Mouse (Mus musculus): ENCODE measurements at regions not wholly inside any gene's neighbourhood (a gene's known extent, or its start where the extent isn't known, plus 50 kb on each side); places are given as distances from the start of the nearest gene placed in this dataset.
A peak's percentile ranks its signal among the peaks of the same experiment; 100 is the strongest.
"Not testable (repeated sequence)": the region's sequence is repeated elsewhere in the genome, so short reads cannot be mapped to it uniquely, and the experiment has no call there.

DNA sequence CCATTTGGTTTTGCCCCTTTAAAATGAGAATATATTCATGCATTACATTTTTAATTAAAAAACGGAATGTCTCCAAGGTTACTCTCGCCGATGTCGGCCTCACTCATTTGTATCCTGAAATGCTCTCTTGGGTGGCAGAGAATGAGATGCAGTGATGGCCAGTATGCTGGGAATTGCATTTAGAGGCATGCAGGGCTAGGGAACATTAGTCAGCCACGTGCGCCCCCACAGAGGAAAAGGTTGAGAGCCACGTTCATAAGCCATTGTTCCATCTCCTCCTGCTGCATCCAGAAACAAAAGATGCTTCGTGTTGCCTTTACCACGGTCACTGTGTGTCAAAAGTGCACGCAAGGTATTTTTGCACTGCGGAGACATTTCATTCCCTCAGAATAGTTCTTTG lies 172.9 kb upstream of the Pmfbp1 start:
- no peak for DNase-seq

DNA sequence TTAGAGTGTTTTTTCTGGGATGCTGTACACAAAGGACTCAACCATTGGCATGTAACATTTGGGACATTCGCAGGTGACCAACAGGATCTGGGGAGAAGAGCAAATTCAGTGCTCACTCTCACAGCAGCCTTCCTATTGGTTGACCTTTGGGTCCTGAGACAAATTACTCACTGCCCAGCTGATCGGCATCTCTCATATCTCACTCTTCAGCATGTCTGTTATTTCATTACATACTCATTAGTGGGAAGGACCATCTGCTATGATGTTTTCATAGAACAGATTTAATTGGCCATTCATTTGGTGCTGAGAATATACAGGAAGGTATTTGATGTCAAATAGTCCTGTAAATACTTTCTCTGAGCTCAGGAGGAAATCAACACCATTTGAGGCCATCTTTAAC lies 170.5 kb upstream of the Pmfbp1 start:
- DNase-seq, result no peak

DNA sequence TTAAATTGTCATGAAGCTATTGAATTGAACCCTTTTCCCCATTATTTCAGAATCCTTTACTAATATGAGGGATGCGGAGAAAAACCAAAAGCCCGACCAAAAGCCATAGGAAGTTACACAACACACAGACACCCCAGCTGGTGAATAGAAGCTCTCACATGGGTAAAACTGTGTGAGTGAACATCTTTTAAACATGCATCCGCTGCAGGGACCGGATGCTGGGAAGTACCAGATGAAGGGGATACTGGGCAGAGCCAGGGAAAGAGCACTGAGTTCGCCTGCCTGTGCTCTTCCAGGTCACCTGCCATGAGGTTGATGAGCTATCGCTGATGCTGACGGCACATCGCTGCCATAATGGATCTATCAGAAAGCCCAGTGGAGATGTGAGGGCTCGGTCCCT lies 169.6 kb upstream of the Pmfbp1 start:
- no peak for DNase-seq

DNA sequence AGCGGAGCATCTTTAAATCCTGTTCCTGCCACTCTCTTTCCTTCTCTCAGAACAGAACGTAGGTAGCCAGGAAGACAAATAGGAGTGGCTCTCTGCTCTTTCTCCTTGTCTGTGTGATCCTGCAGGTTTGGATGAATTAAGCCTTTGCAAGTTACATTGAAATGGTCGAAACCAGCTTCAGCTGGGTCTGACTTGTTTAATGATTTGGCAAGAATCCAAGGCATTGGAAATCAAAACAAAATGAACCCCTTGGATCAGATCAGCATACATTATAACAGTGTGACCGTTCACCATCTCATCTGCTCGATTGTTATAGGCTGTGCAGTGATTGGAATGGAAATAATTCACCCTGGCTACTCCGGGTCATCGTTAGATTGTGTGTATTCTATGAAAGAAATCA lies 157.6 kb upstream of the Pmfbp1 start:
- DNase-seq, result no peak

- DNase-seq, result no peak
Measured at GRCm38 (mm10) chr8:109338220-109338835, 155.5 kb upstream of the Pmfbp1 start.

DNA sequence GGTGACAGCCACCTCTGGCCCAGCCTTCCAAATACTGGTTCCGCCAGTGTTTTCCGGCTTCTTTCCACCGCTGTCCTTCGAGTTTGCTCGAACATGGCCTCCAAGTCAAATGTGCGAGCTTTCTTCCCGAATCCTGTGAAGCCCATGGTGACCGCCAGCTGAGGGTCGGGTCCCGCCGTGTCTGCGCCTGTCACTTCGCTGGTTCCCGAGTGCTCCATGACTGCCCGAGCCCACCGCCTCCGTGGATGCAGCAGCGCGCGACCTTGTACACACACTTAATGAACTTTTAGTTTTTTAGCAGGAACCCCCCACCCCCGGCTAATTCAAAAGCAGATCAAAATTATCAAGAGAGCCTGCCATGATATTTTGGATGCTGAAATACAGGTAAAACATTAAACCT lies 153.2 kb upstream of the Pmfbp1 start:
- DNase-seq, result not testable (repeated sequence)

DNA sequence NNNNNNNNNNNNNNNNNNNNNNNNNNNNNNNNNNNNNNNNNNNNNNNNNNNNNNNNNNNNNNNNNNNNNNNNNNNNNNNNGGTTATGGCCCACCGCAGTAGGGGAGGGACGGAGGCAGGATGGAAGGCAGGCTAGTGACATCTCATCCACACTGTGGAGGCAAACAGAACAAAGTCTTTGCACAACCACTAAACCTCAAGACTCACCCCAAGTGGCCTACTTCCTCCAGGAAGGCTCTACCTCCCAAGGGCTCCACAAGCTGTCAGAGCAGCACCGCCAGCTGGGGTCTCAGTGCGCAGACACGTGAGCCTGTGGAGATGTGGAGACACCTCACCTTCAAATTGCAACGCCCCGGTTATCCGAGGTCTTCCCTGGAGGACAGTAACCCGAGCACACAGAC lies 138.7 kb upstream of the Pmfbp1 start:
- no peak for DNase-seq

DNA sequence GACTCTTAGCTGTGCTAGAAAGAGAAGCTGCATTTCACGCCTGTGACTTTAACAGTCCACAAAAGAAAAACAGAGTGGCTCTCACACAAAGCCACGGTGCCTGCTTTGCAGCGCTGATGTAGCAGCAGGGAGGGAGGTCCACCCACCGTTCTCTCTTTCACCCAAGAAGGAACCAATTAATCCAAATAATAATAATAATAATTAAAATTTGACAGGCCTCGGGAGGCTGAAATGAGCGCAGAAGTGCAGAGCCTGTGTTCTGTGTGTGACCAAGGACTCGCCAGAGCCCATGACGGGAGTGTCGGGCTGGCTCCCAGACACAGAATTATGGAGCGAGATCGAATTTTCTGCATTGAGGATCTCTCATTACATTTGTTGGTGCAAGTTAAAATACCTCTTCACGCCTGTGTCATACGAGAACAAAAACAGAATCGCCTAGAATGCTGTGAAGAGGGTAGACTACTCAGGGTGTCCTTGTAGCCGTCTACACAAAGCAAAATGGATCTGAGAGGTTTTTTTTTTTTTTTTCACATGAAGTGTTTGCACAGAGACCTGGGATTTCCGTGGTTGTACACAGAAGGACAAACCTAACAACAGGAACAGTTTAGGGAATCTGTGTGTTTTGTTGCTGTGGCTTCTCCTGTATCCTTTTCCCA lies 134.3 kb upstream of the Pmfbp1 start:
- no peak for DNase-seq

DNA sequence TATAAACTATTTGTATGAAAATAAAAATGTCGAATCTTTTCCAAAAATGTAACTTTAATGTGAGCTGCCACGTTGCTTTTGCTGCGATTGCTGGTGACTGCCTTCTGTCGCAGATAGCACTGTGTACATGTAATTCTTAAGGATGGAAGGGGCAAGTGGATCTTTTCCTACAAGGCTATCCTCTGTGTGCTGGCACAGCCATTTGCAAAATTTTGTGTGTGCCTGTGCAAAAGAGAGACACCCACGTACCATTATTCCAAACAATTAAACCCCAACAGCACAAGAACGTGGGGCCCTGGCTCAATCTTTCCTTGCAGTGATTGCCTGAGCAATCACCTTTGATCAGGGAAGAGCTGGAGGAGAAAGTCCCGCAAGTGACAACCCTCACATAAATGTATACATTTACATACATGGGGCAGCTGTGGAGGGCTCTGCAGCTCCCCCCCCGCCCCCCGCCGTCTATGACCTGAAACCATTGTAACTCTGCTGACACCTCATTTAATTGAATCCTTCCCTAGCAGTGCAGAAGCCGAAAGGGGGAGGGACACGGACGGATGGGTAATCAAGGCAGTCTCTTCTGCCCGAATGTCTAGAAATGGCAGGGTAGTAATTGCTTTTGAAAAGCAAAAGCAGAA lies 133.6 kb upstream of the Pmfbp1 start:
- no peak for DNase-seq

DNA sequence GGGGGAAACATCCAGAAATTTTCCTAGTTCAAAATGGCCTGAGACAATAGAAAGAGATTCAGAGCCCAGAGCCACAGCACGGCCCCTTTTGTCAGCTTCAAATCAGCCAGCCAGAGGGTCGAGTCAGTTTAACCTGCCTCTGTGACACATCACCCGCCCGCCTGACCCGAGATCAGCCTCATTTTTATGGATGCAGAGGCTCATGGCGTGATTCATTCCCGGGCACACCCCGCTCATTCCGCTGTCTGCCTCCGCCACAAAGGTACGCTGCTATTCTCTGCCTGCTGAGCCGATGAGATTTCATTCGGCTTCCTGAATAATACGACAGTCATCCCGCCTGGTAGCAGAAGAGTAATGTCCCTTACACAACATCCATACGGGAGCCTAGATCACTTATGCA lies 132.9 kb upstream of the Pmfbp1 start:
- DNase-seq, result peak; percentile 17

DNA sequence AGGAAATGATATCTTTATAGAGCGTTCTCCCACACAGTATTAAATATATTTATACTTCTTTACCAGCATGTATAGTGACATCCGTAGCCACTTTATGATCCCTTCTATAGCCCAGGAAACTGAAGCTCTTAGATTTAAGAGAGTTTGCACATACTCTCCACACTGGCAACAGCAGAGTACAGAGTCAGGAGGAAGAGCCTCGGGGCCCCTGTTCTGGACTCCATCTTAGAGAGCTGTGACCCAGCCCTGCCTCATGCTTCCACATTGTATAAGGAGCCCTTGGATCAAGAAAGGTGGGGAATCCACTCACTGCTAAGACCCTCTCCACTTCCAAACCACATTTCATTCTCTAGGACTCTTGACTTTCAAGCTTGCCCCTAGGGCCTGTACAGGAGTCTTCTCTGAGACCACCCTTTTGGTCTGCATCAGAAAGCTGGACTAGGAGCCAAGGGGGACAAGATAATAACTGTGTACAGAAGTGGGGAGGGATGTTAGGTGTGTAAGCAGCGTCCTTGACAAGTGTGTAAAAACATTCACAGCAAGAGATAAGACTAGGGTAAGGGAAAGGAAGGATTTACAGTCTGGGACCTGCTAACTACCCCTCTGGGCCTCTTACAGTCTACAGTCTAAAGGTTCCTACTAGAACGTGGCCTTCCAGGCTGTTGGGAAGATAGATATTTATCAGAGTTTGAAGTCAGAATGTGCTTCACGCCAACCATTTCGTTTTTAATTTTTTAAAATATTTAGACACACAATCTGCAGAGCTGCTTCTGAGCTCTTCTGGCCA lies 132.1 kb upstream of the Pmfbp1 start:
- no peak for DNase-seq

DNA sequence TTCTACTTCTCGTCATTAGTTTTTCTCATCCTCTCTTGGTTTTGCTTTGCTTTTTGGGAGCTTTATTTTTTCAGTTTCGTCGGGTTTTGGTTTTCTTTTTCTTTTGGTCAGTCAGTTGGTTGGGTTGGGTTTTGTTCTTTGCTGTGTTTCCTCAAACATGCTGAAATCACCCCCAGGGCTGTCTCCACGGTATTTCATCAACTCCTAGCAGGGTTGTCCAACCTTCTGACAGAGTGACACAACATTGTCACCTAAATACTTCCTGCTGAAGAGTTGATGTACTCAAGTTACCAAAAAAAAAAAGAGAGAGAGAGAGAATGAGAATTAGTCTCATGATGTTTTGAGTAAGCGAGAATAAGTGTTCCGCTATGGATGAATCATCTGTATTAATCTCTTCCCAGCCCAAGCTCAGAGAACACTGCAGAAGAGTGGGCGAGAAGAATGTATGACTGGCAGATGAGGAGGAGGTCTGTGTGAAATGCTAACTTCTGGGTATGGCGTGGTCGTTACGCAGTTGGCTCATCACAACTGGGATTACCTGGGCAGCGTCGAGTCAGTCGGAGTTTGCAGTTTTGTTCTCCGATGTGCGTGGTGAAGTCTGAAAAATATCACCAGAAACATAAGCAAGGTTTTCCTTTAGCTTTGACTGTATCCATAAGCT lies 130.5 kb upstream of the Pmfbp1 start:
- DNase-seq, result no peak

GRCm38 (mm10) chr8:109373977-109374376 lies 119.8 kb upstream of the Pmfbp1 start:
- DNase-seq, result no peak

- no peak for DNase-seq
Measured at GRCm38 (mm10) chr8:109384881-109385280, 108.9 kb upstream of the Pmfbp1 start.

DNA sequence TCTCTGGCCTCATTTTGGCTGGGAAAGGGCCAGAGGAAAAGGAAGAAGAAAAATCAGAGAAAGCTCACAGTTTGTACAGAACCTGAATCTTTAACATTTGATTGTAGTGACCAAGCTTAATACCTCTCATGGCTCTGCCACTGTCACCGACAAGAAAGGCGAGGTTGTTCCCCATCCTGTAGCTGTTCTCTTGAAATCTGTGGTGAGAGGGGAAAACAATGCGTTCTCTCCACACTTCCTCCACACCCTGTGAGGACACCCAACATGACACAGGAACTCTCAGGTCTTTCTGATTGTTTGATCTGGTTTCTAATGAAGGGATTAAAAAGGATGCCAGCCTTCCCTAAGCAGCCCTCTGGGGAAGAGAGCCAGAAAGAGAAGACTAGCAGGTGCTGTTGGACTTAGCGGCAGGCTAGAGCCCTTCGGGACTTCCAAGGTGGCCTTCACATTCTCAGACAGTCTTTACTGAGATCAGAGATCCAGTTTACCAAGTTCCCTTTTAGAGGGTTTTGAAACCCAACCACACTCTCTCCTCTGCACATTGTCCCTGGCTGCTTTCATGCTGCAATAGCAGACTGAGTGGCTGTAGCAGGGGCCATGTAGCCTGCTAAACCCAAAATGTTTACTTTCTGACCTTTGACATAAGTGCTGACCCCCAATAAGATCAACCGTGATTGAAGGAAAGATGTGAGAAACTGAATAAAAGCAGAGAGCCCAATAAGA lies 98.5 kb upstream of the Pmfbp1 start:
- DNase-seq, result no peak

GRCm38 (mm10) chr8:109399616-109400015 lies 94.2 kb upstream of the Pmfbp1 start:
- no peak for DNase-seq

- no peak for DNase-seq
Measured at GRCm38 (mm10) chr8:109400192-109400591, 93.6 kb upstream of the Pmfbp1 start.

DNA sequence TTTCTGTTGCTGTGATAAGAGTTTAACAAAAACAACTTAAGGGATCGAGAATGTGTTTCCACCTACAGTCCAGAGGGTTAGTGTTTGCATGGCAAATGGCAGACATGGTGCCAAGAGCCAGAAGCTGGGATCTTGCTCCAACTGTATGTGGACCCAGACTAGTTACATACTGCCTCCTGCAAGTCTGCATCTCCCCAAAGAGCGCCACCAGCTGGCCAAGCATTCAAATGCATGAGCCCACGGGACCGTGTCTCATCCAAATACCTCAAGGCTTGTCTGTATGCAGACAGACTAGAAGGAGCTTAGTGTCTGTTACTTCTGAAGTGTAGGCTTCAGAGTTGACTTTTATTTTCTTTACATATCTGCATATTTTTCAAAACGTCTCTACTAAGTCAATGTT lies 85.9 kb upstream of the Pmfbp1 start:
- no peak for DNase-seq

DNA sequence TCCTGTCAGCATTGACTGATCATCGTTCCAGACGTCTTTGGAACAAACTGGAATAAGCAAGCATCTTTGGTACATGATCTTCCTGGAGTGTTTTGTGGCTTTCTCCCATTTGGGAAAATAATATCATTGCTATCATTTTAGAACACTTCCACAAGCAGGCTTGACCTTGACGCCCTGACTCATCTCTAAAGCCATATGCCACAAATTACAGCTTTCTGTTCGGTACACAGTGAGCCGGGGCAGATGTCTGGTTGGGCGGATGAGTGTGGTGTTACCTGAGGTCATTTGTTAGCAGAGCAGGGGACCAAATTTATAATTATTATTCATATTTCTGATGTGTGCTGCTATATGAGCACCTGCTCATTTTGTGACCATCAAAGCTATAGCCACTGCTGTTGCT lies 83.3 kb upstream of the Pmfbp1 start:
- DNase-seq, result peak; percentile 9

- no peak for DNase-seq
Measured at GRCm38 (mm10) chr8:109413386-109413785, 80.4 kb upstream of the Pmfbp1 start.

DNA sequence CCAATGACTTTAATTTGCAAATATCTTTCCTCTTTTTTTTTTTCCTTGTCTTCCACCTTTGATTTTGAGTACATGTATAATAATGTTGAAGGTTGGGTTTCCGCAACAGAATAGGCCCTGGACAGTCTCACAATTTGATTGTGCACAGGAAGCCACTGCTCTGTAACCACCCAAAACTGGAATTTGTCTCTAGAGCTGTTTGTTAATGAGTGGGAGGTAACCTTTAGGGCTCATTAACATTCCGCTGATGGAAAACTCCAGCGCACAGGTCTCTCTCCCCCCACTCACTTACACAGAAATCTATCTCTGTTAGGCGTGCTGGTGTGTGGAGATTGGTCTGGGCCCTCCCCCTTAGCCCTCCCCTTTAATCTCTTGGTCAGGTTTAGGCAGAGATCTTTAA lies 78.5 kb upstream of the Pmfbp1 start:
- DNase-seq, result no peak

GRCm38 (mm10) chr8:109415906-109416305 lies 77.9 kb upstream of the Pmfbp1 start:
- DNase-seq, result no peak
